Mouse (Mus musculus) liver, postnatal 0 days (tissue): ENCODE results near the gene Alox5. TPM values are rescaled to one million over a fixed set of nuclear protein-coding genes. Genes with fewer than 3 reads are reported as not detected.
"Not testable (repeated sequence)": the region's sequence is repeated elsewhere in the genome, so short reads cannot be mapped to it uniquely, and the experiment has no call there.

Source experiments
- ATAC-seq: fragments of 200-750 bp; cut with Nextera tagmentation; 2 replicates; pipeline ENCODE4 v1.8.0; 2017; ENCODE audit warnings: mild to moderate bottlenecking, moderate library complexity
- DNase-seq: peaks from one replicate; pipeline ENCODE4 v3.0.0-alpha.2; 2016
- H3K27ac ChIP-seq: fragments of 300-500 bp; sonication (generic); 2 replicates; pipeline ENCODE4 v1.5.1; 2014; ENCODE audit warnings: antibody characterized with exemption, moderate library complexity, mild to moderate bottlenecking, low read depth
- H3K27me3 ChIP-seq: fragments of 300-500 bp; sonication (generic); 2 replicates; pipeline ENCODE4 v1.6.1; 2014; ENCODE audit warnings: low read length, control low read depth, mixed read lengths; ENCODE audit not compliant: insufficient read depth
- H3K36me3 ChIP-seq: fragments of 300-500 bp; sonication (generic); replicated peaks from 2 replicates; pipeline ENCODE4 v1.6.1; 2014; ENCODE audit warnings: mild to moderate bottlenecking, control low read depth, low read length, moderate library complexity, mixed read lengths; ENCODE audit not compliant: insufficient read depth
- H3K4me1 ChIP-seq: fragments of 300-500 bp; sonication (generic); 2 replicates; pipeline ENCODE4 v1.6.1; 2014; ENCODE audit warnings: antibody characterized with exemption, mild to moderate bottlenecking, control low read depth; ENCODE audit not compliant: insufficient read depth
- H3K4me2 ChIP-seq: fragments of 300-500 bp; sonication (generic); 2 replicates; pipeline ENCODE4 v1.6.1; 2014; ENCODE audit warnings: low read depth, mild to moderate bottlenecking, low read length, moderate library complexity, mixed read lengths
- H3K4me3 ChIP-seq: fragments of 300-500 bp; sonication (generic); 2 replicates; pipeline ENCODE4 v1.5.1; 2014; ENCODE audit warnings: low read depth, low read length
- H3K9ac ChIP-seq: fragments of 300-500 bp; sonication (generic); replicated peaks from 2 replicates; pipeline ENCODE4 v1.6.1; 2014; ENCODE audit warnings: mild to moderate bottlenecking, moderate library complexity
- H3K9me3 ChIP-seq: fragments of 300-500 bp; sonication (generic); 2 replicates; pipeline ENCODE4 v1.6.1; 2016; ENCODE audit warnings: mild to moderate bottlenecking, control low read depth, low read length, mixed read lengths
- CTCF ChIP-seq: sonication (generic); IDR thresholded peaks from 2 replicates; pipeline ENCODE4 v1.5.1; 2016; ENCODE audit warnings: antibody characterized with exemption, low read depth
- EP300 ChIP-seq: IDR thresholded peaks from 2 replicates; pipeline ENCODE4 v1.6.1; 2016; ENCODE audit warnings: antibody characterized with exemption, low read depth, mild to moderate bottlenecking
- WGBS: fragments of 180-500 bp; shearing (Covaris S2); extraction: QIAGEN DNeasy Blood & Tissue Kit; methylation state at CpG from one replicate; pipeline ENCODE4 v1.1.7; 2014; ENCODE audit not compliant: insufficient replicate concordance; 5-methylcytosine and 5-hydroxymethylcytosine counted together
- polyA plus RNA-seq: library from polyadenylated mRNA; unstranded; fragments of >200 nt; fragmentation: Nextera tagmentation; extraction: Ambion mirVana; gene quantifications from 2 replicates; pipeline ENCODE4 v1.2.1, GENCODE M21; 2015

The Alox5 gene
- 5.0 and 6.6 TPM in 2 replicates for polyA plus RNA-seq

GRCm38 (mm10) chr6:116460544-116461283, at the start of gene Alox5:
TSS of gene Alox5 (minus strand) at chr6:116461178.
- peaks cover 6% of the 10 kb centered on the region; the same call in 1 of the 2 replicates for H3K4me1 ChIP-seq
- H3K27ac ChIP-seq, result peak within 1 kb of the TSS; percentile 53
- no peaks in the 10 kb centered on the region for H3K36me3 ChIP-seq
- no peaks in the 10 kb centered on the region for H3K9me3 ChIP-seq
- H3K4me2 ChIP-seq, result peak within 1 kb of the TSS; percentile 62
- TF ChIP-seq EP300, result no peak
- TF ChIP-seq CTCF, result no peak
- DNase-seq (peak; percentile 31), ATAC-seq (peak; percentile 40; the same call in 1 of the 2 replicates)
- WGBS, result 3% methylated on average over 38 of the region's 43 CpGs
- H3K9ac ChIP-seq, result peak within 1 kb of the TSS; percentile 44
- peaks cover 20% of the 10 kb centered on the region for H3K27me3 ChIP-seq
- peak within 1 kb of the TSS; percentile 45 for H3K4me3 ChIP-seq

- WGBS, result 88% methylated on average over 19 of the region's 20 CpGs
- ATAC-seq, result not testable (repeated sequence)
Observed at GRCm38 (mm10) chr6:116506302-116507003, 45.5 kb upstream of the Alox5 start, which contains the start of gene Olfr212. TSS of gene Olfr212 (plus strand) at chr6:116506516.

GRCm38 (mm10) chr6:116495960-116496359, 35.0 kb upstream of the Alox5 start:
- WGBS, result 68% methylated on average over 1 of the region's 1 CpGs

More at GRCm38 (mm10) chr6:116506302-116507003, 45.5 kb upstream of the Alox5 start, which contains the start of gene Olfr212:
- H3K9ac ChIP-seq, H3K27ac ChIP-seq, H3K4me1 ChIP-seq, H3K4me3 ChIP-seq, H3K9me3 ChIP-seq, DNase-seq, H3K4me2 ChIP-seq, H3K27me3 ChIP-seq, H3K36me3 ChIP-seq: not testable (repeated sequence)

GRCm38 (mm10) chr6:116493742-116494141, 32.8 kb upstream of the Alox5 start:
- 60% methylated on average over 5 of the region's 5 CpGs for WGBS
- H3K4me1 ChIP-seq, result no peaks in the 10 kb centered on the region
- no peak overlapping the region for H3K4me2 ChIP-seq
- no peaks in the 10 kb centered on the region for H3K36me3 ChIP-seq
- no peak overlapping the region for H3K4me3 ChIP-seq
- no peak overlapping the region for H3K27ac ChIP-seq
- DNase-seq (no peak), ATAC-seq (no peak)
- no peak overlapping the region for H3K9ac ChIP-seq
- TF ChIP-seq CTCF (no peak), EP300 (no peak)
- H3K9me3 ChIP-seq, result no peaks in the 10 kb centered on the region
- no peaks in the 10 kb centered on the region for H3K27me3 ChIP-seq

More at GRCm38 (mm10) chr6:116495960-116496359, 35.0 kb upstream of the Alox5 start:
- Histone ChIP-seq H3K27ac (no peak overlapping the region), H3K27me3 (no peaks in the 10 kb centered on the region), H3K4me3 (no peak overlapping the region), H3K4me1 (no peaks in the 10 kb centered on the region), H3K4me2 (no peak overlapping the region), H3K9ac (no peak overlapping the region), H3K9me3 (no peaks in the 10 kb centered on the region), H3K36me3 (no peaks in the 10 kb centered on the region)
- DNase-seq (no peak), ATAC-seq (no peak)
- TF ChIP-seq CTCF (no peak), EP300 (no peak)

- DNase-seq (no peak), ATAC-seq (no peak)
- Histone ChIP-seq H3K4me1 (no peaks in the 10 kb centered on the region), H3K9ac (no peak within 1 kb of the TSS), H3K36me3 (no peaks in the 10 kb centered on the region), H3K4me3 (no peak within 1 kb of the TSS), H3K4me2 (no peak within 1 kb of the TSS), H3K27ac (no peak within 1 kb of the TSS), H3K9me3 (no peaks in the 10 kb centered on the region), H3K27me3 (no peaks in the 10 kb centered on the region)
- no peak for TF ChIP-seq EP300
- no peak for TF ChIP-seq CTCF
- WGBS, result 62% methylated on average over 4 of the region's 4 CpGs
Observed at GRCm38 (mm10) chr6:116488791-116489190, 27.8 kb upstream of the Alox5 start, which contains the start of gene Olfr211. TSS of gene Olfr211 (plus strand) at chr6:116489091.

- Histone ChIP-seq H3K9ac (no peak overlapping the region), H3K4me3 (no peak overlapping the region), H3K4me1 (no peaks in the 10 kb centered on the region), H3K27ac (no peak overlapping the region), H3K4me2 (no peak overlapping the region), H3K36me3 (no peaks in the 10 kb centered on the region), H3K27me3 (no peaks in the 10 kb centered on the region), H3K9me3 (no peaks in the 10 kb centered on the region)
- no peak for TF ChIP-seq CTCF
- no peak for TF ChIP-seq EP300
- ATAC-seq (no peak), DNase-seq (no peak)
- WGBS, result 46% methylated on average over 1 of the region's 1 CpGs
Observed at GRCm38 (mm10) chr6:116486833-116487232, 25.9 kb upstream of the Alox5 start.
